In genomic region chr3:28491085-28492041, GRCm38 (mm10) we compare ENCODE assay signal across 12 mouse cellular contexts.
DNase-seq lines count a peak whose midpoint lies in the region.
"Had no signal": no experiment of that assay in that cellular context is flagged by ENCODE, and none has a peak within 500 bp of the region (broad histone marks: within the 10 kb centered on the region; RNA-seq: fewer than 3 reads in every experiment).

No protein-coding gene starts in this region.

- WGBS in forebrain, embryonic 10.5 days: 36% methylated on average over 11 of the region's 11 CpGs

- H3K27me3 ChIP-seq in forebrain, embryonic 10.5 days (ENCODE audit: poor library complexity, severe bottlenecking): no peaks in the 10 kb centered on the region

- no peaks in the 10 kb centered on the region for H3K36me3 ChIP-seq in forebrain, embryonic 10.5 days (replicated peaks)

- H3K27ac ChIP-seq in forebrain, embryonic 10.5 days: peak overlapping the region; percentile 75
- H3K27ac ChIP-seq: heart, adult 2 months had no signal

- H3K4me1 ChIP-seq in forebrain, embryonic 10.5 days: peaks cover 17% of the 10 kb centered on the region

- peak; percentile 33 for DNase-seq in cerebellum, adult 8-10 months
- no peak for DNase-seq in cerebellum, adult 9-11 months
- peak; percentile 43 for DNase-seq in NIH3T3 (ENCODE audit: low read depth)
- no peak for DNase-seq in forebrain, embryonic 10.5 days (ENCODE audit: extremely low spot score, low spot score)
- DNase-seq in left cerebral cortex, postnatal 4 days: peak; percentile 21
- DNase-seq in thymus, postnatal 14 days: no peak
- no peak for DNase-seq in adrenal gland, adult 8-10 months
- DNase-seq in spleen, postnatal 36 days (ENCODE audit: low spot score in 2 of 2): no peak
- DNase-seq: B cell, adult 2 months; heart, adult 2 months; kidney, adult 8-10 months; liver had no signal

- H3K4me3 ChIP-seq in forebrain, embryonic 10.5 days: no peak overlapping the region
- H3K4me3 ChIP-seq: heart, adult 2 months had no signal

- intact Hi-C loops in left cerebral cortex, postnatal 4 days (cut with DNase I): no loop called here

- H3K9me3 ChIP-seq in forebrain, embryonic 10.5 days: peaks cover 4% of the 10 kb centered on the region; the same call in 1 of the 2 replicates

Comparison
In these comparisons a context has a peak if more than half of its experiments do, and no peak if none do; other contexts are left out.
1. DNase-seq: peak in cerebellum, adult 8-10 months (single experiment), NIH3T3 (single experiment) and left cerebral cortex, postnatal 4 days (single experiment); none in cerebellum, adult 9-11 months (single experiment), forebrain, embryonic 10.5 days (single experiment), thymus, postnatal 14 days (single experiment), adrenal gland, adult 8-10 months (single experiment) and spleen, postnatal 36 days (0 of 2).